Mouse (Mus musculus) ES-Bruce4 (cell line): ENCODE data around the gene Cenpk.

Source experiments
- CTCF ChIP-seq: IDR thresholded peaks from one replicate; pipeline ENCODE4 v1.8.1; 2011; ENCODE audit warnings: low read depth, low read length
- EP300 ChIP-seq: IDR thresholded peaks from 2 replicates; pipeline ENCODE4 v1.6.1; 2011; ENCODE audit warnings: low read depth, low read length; ENCODE audit not compliant: insufficient read depth
- POLR2A ChIP-seq: IDR thresholded peaks from one replicate; pipeline ENCODE4 v1.8.1; 2011; ENCODE audit warnings: low read length; ENCODE audit not compliant: insufficient read depth

GRCm38 (mm10) chr13:104285737-104286311 lies 57.4 kb downstream of the Cenpk start:
- TF ChIP-seq CTCF (no peak), POLR2A (no peak), EP300 (0 out of 2 replicates have a peak, but pooled peaks have one; percentile 12)
